Mouse (Mus musculus) limb, embryonic 12.5 days (tissue): Measurements from ENCODE around the gene Dusp5. TPM values are rescaled to one million over a fixed set of nuclear protein-coding genes. Genes with fewer than 3 reads are reported as not detected.

ENCODE experiments used
- ATAC-seq: fragments of 200-750 bp; cut with Nextera tagmentation; 2 replicates; pipeline ENCODE4 v1.8.0; 2017; ENCODE audit warnings: low read depth, moderate TSS enrichment; ENCODE audit not compliant: insufficient number of reproducible peaks, insufficient read depth, low FRiP score, low TSS enrichment
- H3K27ac ChIP-seq: fragments of 300-500 bp; sonication (generic); 2 replicates; pipeline ENCODE4 v1.5.1; 2016; ENCODE audit warnings: mild to moderate bottlenecking, moderate library complexity
- H3K27me3 ChIP-seq: fragments of 300-500 bp; sonication (generic); 2 replicates; pipeline ENCODE4 v1.6.1; 2016; ENCODE audit warnings: mild to moderate bottlenecking, moderate library complexity
- H3K36me3 ChIP-seq: fragments of 300-500 bp; sonication (generic); 2 replicates; pipeline ENCODE4 v1.6.1; 2016; ENCODE audit warnings: mild to moderate bottlenecking, moderate library complexity
- H3K4me1 ChIP-seq: fragments of 300-500 bp; sonication (generic); replicated peaks from 2 replicates; pipeline ENCODE4 v1.6.1; 2016
- H3K4me2 ChIP-seq: fragments of 300-500 bp; sonication (generic); 2 replicates; pipeline ENCODE4 v1.6.1; 2016; ENCODE audit warnings: mild to moderate bottlenecking, moderate library complexity
- H3K4me3 ChIP-seq: fragments of 300-500 bp; sonication (generic); replicated peaks from 2 replicates; pipeline ENCODE4 v1.5.1; 2016; ENCODE audit warnings: mild to moderate bottlenecking
- H3K9ac ChIP-seq: fragments of 300-500 bp; sonication (generic); replicated peaks from 2 replicates; pipeline ENCODE4 v1.6.1; 2016; ENCODE audit warnings: mild to moderate bottlenecking, moderate library complexity
- H3K9me3 ChIP-seq: fragments of 300-500 bp; sonication (generic); 2 replicates; pipeline ENCODE4 v1.6.1; 2016; ENCODE audit warnings: mild to moderate bottlenecking, moderate library complexity
- WGBS: fragments of 180-500 bp; shearing (Covaris S2); methylation state at CpG from one replicate; pipeline ENCODE4 v1.1.7; 2016; 5-methylcytosine and 5-hydroxymethylcytosine counted together
- polyA plus RNA-seq: library from polyadenylated mRNA; unstranded; fragments of >200 nt; fragmentation: Nextera tagmentation; extraction: Ambion mirVana; gene quantifications from 2 replicates; pipeline ENCODE4 v1.2.1, GENCODE M21; 2016

Gene Dusp5
- polyA plus RNA-seq, 1 experiment from 2014 or later, result 3.9 TPM

GRCm38 (mm10) chr19:53567864-53568263 lies 39.0 kb downstream of the Dusp5 start:
- H3K27ac ChIP-seq, result no peak overlapping the region
- no peaks in the 10 kb centered on the region for H3K4me1 ChIP-seq
- H3K4me3 ChIP-seq, result no peak overlapping the region
- ATAC-seq, result no peak
- H3K4me2 ChIP-seq, result no peak overlapping the region
- no peaks in the 10 kb centered on the region; the same call in 1 of the 2 replicates for H3K9me3 ChIP-seq
- no peak overlapping the region for H3K9ac ChIP-seq
- 45% methylated on average over 11 of the region's 11 CpGs for WGBS
- no peaks in the 10 kb centered on the region for H3K36me3 ChIP-seq
- no peaks in the 10 kb centered on the region for H3K27me3 ChIP-seq

- WGBS, result 62% methylated on average over 3 of the region's 3 CpGs
- Histone ChIP-seq H3K9me3 (no peaks in the 10 kb centered on the region), H3K9ac (no peak overlapping the region), H3K4me3 (no peak overlapping the region), H3K36me3 (no peaks in the 10 kb centered on the region), H3K4me2 (no peak overlapping the region), H3K4me1 (no peaks in the 10 kb centered on the region), H3K27ac (no peak overlapping the region), H3K27me3 (no peaks in the 10 kb centered on the region)
- ATAC-seq, result no peak
Observed at GRCm38 (mm10) chr19:53568553-53568952, 39.6 kb downstream of the Dusp5 start.

- H3K9ac ChIP-seq, result no peak overlapping the region
- H3K27me3 ChIP-seq, result no peaks in the 10 kb centered on the region
- H3K36me3 ChIP-seq, result no peaks in the 10 kb centered on the region
- ATAC-seq, result no peak
- WGBS, result 68% methylated on average over 4 of the region's 4 CpGs
- H3K4me2 ChIP-seq, result no peak overlapping the region
- H3K9me3 ChIP-seq, result no peaks in the 10 kb centered on the region
- no peaks in the 10 kb centered on the region for H3K4me1 ChIP-seq
- no peak overlapping the region for H3K27ac ChIP-seq
- no peak overlapping the region for H3K4me3 ChIP-seq
Observed at GRCm38 (mm10) chr19:53571056-53571455, 42.1 kb downstream of the Dusp5 start.

GRCm38 (mm10) chr19:53571501-53572428 lies 42.9 kb downstream of the Dusp5 start:
- H3K36me3 ChIP-seq, result no peaks in the 10 kb centered on the region
- H3K4me3 ChIP-seq, result no peak overlapping the region
- no peak for ATAC-seq
- H3K27me3 ChIP-seq, result no peaks in the 10 kb centered on the region
- no peak overlapping the region for H3K27ac ChIP-seq
- 76% methylated on average over 18 of the region's 18 CpGs for WGBS
- no peaks in the 10 kb centered on the region for H3K4me1 ChIP-seq
- H3K9me3 ChIP-seq, result no peaks in the 10 kb centered on the region
- H3K9ac ChIP-seq, result no peak overlapping the region
- H3K4me2 ChIP-seq, result no peak overlapping the region

GRCm38 (mm10) chr19:53572607-53573006 lies 43.7 kb downstream of the Dusp5 start:
- H3K4me3 ChIP-seq, result no peak overlapping the region
- no peak overlapping the region for H3K9ac ChIP-seq
- H3K27ac ChIP-seq, result no peak overlapping the region
- 87% methylated on average over 12 of the region's 12 CpGs for WGBS
- no peaks in the 10 kb centered on the region for H3K36me3 ChIP-seq
- H3K4me1 ChIP-seq, result no peaks in the 10 kb centered on the region
- H3K27me3 ChIP-seq, result no peaks in the 10 kb centered on the region
- H3K9me3 ChIP-seq, result no peaks in the 10 kb centered on the region
- H3K4me2 ChIP-seq, result no peak overlapping the region
- no peak for ATAC-seq

GRCm38 (mm10) chr19:53573151-53573550 lies 44.2 kb downstream of the Dusp5 start:
- Histone ChIP-seq H3K27me3 (no peaks in the 10 kb centered on the region), H3K9ac (no peak overlapping the region), H3K4me3 (no peak overlapping the region), H3K4me1 (no peaks in the 10 kb centered on the region), H3K27ac (no peak overlapping the region), H3K9me3 (no peaks in the 10 kb centered on the region), H3K4me2 (no peak overlapping the region), H3K36me3 (no peaks in the 10 kb centered on the region)
- WGBS, result 85% methylated on average over 3 of the region's 3 CpGs
- no peak for ATAC-seq

GRCm38 (mm10) chr19:53574131-53574530 lies 45.2 kb downstream of the Dusp5 start:
- ATAC-seq, result no peak
- no peaks in the 10 kb centered on the region for H3K27me3 ChIP-seq
- no peak overlapping the region for H3K27ac ChIP-seq
- H3K9ac ChIP-seq, result no peak overlapping the region
- no peak overlapping the region for H3K4me3 ChIP-seq
- no peak overlapping the region for H3K4me2 ChIP-seq
- no peaks in the 10 kb centered on the region for H3K9me3 ChIP-seq
- WGBS, result 60% methylated on average over 8 of the region's 8 CpGs
- H3K36me3 ChIP-seq, result no peaks in the 10 kb centered on the region
- no peaks in the 10 kb centered on the region for H3K4me1 ChIP-seq

GRCm38 (mm10) chr19:53574546-53574945 lies 45.6 kb downstream of the Dusp5 start:
- Histone ChIP-seq H3K27me3 (no peaks in the 10 kb centered on the region), H3K27ac (no peak overlapping the region), H3K4me1 (no peaks in the 10 kb centered on the region), H3K9me3 (no peaks in the 10 kb centered on the region), H3K4me3 (no peak overlapping the region), H3K4me2 (no peak overlapping the region), H3K9ac (no peak overlapping the region), H3K36me3 (no peaks in the 10 kb centered on the region)
- 86% methylated on average over 7 of the region's 7 CpGs for WGBS
- no peak for ATAC-seq

GRCm38 (mm10) chr19:53575296-53576010 lies 46.5 kb downstream of the Dusp5 start:
- Histone ChIP-seq H3K9me3 (no peaks in the 10 kb centered on the region), H3K36me3 (no peaks in the 10 kb centered on the region), H3K27me3 (no peaks in the 10 kb centered on the region), H3K4me1 (no peaks in the 10 kb centered on the region), H3K9ac (no peak overlapping the region), H3K4me3 (no peak overlapping the region), H3K4me2 (no peak overlapping the region), H3K27ac (no peak overlapping the region)
- no peak for ATAC-seq
- 83% methylated on average over 4 of the region's 4 CpGs for WGBS

GRCm38 (mm10) chr19:53576061-53576460 lies 47.2 kb downstream of the Dusp5 start:
- H3K4me3 ChIP-seq, result no peak overlapping the region
- no peak for ATAC-seq
- no peak overlapping the region for H3K9ac ChIP-seq
- H3K4me2 ChIP-seq, result no peak overlapping the region
- H3K9me3 ChIP-seq, result no peaks in the 10 kb centered on the region
- no peaks in the 10 kb centered on the region for H3K4me1 ChIP-seq
- no peaks in the 10 kb centered on the region for H3K27me3 ChIP-seq
- no peaks in the 10 kb centered on the region for H3K36me3 ChIP-seq
- WGBS, result 90% methylated on average over 7 of the region's 7 CpGs
- no peak overlapping the region for H3K27ac ChIP-seq

- no peak for ATAC-seq
- H3K9me3 ChIP-seq, result no peaks in the 10 kb centered on the region
- no peak overlapping the region for H3K4me3 ChIP-seq
- H3K27me3 ChIP-seq, result no peaks in the 10 kb centered on the region
- no peak overlapping the region for H3K27ac ChIP-seq
- H3K9ac ChIP-seq, result no peak overlapping the region
- no peak overlapping the region for H3K4me2 ChIP-seq
- no peaks in the 10 kb centered on the region for H3K4me1 ChIP-seq
- 58% methylated on average over 11 of the region's 11 CpGs for WGBS
- H3K36me3 ChIP-seq, result no peaks in the 10 kb centered on the region
Observed at GRCm38 (mm10) chr19:53577025-53577800, 48.3 kb downstream of the Dusp5 start.
